Mouse (Mus musculus): ENCODE data around the gene Erbb4. TPM values are rescaled to one million over a fixed set of nuclear protein-coding genes. Genes with fewer than 3 reads are reported as not detected.
"Not testable (repeated sequence)": the region's sequence is repeated elsewhere in the genome, so short reads cannot be mapped to it uniquely, and the experiment has no call there.

Erbb4 gene
- total RNA-seq, 4 experiments from 2014 or later, result 12.7 to 18.3 (median 13.8) TPM

GRCm38 (mm10) chr1:68872976-68873634, 234.8 kb downstream of the Erbb4 start:
- DNase-seq (ENCODE audit: low spot score), result no peak

- DNase-seq (ENCODE audit: low spot score), result no peak
These were observed 247.5 kb downstream of the Erbb4 start for GRCm38 (mm10) chr1:68860341-68860740.

- DNase-seq (ENCODE audit: low spot score), result no peak
These were observed 248.4 kb downstream of the Erbb4 start for GRCm38 (mm10) chr1:68859480-68859879.

DNA sequence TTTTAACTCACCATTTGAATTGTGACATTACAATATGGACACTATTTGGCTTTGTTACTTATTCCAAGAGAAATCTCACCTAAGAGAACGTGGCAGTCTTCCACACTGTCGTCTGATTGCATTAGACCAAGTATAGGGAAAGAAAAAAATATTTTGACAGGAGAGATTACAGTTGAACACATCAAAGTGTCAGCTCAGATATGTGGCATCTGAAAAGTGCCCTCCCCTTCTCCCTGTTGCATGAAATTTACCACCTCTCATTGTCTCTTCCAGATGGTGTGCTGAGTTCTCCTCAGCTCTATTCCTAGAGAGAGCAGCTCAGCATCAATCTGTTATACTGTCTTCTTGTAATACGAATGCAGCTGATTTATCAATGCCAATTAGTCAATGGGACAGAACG, 268.5 kb downstream of the Erbb4 start:
- DNase-seq (ENCODE audit: low spot score), result no peak

- DNase-seq (ENCODE audit: low spot score), result no peak
These were observed 273.2 kb downstream of the Erbb4 start for GRCm38 (mm10) chr1:68834686-68835085.

GRCm38 (mm10) chr1:68832101-68832500, 275.8 kb downstream of the Erbb4 start:
- DNase-seq (ENCODE audit: low spot score), result no peak

DNA sequence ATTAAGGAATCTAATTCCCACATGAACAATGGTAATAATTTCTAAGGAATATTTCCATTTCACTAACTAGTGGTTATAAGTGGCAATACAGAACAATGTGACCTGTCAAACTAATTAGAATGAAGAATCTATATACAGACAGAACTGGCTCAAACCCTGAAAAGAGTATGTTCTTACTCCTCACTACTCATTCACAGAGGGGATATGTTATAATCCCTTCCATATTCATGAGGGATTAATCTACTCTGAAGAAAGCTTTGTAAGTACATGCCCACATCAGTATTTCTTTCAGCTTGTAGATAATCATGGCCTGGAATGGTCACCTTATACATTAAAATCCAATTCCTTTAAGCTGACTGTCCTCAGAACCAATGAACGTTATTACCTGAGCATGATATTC, 276.3 kb downstream of the Erbb4 start:
- no peak for DNase-seq (ENCODE audit: low spot score)

GRCm38 (mm10) chr1:68830501-68831239, 277.2 kb downstream of the Erbb4 start:
- no peak for DNase-seq (ENCODE audit: low spot score)

DNA sequence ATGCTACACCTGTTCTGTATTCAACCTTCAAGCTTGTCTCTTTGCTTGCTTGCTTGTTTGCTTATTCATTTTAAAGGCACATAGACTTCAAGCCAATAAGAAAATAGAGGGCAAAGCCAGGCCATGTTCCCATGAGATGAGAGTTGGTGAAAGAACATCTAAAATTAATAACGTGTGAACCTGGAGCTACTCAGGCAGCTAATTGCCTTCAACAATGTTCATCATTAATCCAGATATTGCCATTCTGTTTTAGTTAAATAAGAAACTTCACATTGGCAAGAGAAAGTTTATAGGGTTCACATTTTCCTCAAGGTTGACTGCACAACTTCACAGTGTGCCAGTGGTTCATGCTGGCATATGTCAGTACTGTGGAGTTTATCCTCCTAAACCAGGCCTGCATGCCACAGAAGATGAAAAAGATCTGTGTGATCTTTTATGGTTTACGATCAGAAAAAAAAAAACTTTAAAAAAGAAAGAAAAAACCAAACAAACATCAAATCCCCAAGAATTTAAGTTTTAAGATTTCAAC, 284.7 kb downstream of the Erbb4 start:
- DNase-seq (ENCODE audit: low spot score), result no peak

- DNase-seq (ENCODE audit: low spot score), result no peak
These were observed 301.1 kb downstream of the Erbb4 start for GRCm38 (mm10) chr1:68806711-68807110.

DNA sequence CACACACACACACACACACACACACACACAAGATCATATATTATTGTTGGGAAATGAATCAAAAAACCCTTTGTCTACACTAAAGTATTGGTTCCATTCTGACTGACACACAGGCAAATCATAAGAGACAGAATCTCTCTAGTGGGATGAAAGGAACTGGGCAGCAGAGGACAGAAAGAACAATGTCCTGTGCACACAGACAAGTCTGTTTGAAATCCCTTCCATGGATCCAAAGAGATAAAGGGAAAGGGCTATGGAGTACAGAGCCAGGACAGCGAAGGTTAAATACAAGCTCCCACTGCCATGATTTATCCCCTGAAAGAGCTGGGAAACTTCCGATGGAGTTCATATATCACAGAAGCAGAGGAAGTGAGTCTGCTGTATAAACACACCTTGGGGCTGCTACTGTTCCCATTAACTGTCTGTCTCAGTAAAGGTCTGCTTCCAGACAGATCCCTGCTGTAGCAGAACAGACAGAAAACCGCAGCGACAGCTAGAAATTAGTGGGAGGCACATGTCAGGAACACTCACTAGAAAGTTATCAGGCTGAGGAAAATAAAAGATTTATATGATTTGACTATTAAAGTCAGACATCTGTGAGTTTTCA, 320.3 kb downstream of the Erbb4 start:
- no peak for DNase-seq (ENCODE audit: low spot score)

DNA sequence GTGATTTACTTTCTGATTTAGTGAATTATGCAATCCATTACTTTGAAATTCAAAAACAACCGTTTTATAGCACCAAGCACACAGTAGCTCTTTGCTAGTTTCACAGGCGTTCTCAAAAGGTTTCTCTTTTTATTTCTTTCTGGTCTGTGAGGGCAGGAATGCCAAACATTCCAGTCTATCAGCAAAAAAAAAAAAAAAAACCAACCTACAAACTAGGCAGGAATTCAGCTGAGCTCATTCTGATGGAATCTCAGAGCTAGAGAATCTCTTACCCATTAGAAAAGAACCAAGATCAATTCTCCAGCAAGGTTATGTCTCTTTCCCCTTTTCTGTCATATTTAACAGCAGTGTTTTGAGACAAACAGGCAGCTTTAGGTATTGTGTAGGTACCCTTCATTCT, 327.2 kb downstream of the Erbb4 start:
- no peak for DNase-seq (ENCODE audit: low spot score)

DNA sequence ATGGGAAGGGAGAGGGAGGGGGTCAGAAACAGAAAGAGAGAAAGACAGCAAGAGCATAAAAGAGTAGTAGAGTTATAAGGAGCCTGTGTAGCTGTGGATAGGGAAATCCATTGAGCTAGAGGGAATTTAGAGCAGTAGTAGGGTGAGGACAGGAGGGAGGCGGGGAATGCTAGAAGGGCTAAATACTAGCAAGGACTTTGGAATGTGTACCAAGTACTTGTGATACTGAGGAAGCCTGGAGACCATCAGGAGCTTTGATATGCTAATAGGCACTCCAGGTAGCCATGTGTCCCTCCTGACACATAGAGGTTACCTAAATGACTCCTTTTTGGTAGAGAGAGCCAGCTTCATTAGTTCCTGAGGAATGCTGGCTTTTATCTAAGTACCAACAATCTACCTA, 327.8 kb downstream of the Erbb4 start:
- no peak for DNase-seq (ENCODE audit: low spot score)

- DNase-seq (ENCODE audit: low spot score), result not testable (repeated sequence)
These were observed 341.8 kb downstream of the Erbb4 start for GRCm38 (mm10) chr1:68766095-68766494.

DNA sequence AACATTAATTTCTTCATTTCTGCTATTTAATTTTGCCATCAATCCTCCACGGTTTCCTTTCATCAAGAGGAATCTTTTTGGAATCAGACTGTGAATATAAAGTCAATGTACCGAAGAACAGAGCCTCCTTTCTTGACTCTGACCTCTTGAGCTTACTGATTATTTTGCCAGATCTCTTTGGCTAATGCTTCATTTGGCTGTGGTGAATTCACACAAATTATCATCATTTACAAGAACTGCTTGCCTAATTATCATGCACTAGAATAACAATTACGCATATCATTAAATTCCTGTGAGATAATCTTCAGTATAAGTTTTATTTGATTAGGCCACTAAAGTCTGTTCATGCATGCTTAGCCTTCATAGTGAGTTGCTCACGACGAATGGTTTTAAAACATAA, 345.4 kb downstream of the Erbb4 start:
- DNase-seq (ENCODE audit: low spot score), result no peak

- DNase-seq (ENCODE audit: low spot score), result no peak
These were observed 358.9 kb downstream of the Erbb4 start for GRCm38 (mm10) chr1:68748976-68749375.

- DNase-seq (ENCODE audit: low spot score), result no peak
These were observed 426.4 kb downstream of the Erbb4 start for GRCm38 (mm10) chr1:68681478-68681877.

DNA sequence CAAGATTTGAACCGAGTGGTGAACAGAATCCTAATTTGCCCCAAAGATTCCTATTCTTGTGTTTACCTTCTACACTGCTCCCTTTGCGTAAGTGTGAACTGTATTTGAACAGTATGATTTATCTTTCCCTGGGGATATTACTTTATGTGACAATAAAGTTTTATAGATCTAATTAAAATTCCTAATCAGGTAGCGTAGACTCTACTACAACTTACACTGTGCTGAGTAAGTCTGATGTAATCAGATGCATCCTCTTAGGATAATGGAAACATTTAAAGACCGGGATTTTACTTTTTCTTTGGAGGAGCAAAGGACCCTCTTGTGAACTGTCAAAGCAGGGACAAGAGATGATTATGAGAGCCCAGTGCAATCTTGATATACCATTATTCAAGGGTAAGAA, 433.2 kb downstream of the Erbb4 start:
- no peak for DNase-seq (ENCODE audit: low spot score)

- no peak for DNase-seq (ENCODE audit: low spot score)
These were observed 440.8 kb downstream of the Erbb4 start for GRCm38 (mm10) chr1:68666831-68667601.

DNA sequence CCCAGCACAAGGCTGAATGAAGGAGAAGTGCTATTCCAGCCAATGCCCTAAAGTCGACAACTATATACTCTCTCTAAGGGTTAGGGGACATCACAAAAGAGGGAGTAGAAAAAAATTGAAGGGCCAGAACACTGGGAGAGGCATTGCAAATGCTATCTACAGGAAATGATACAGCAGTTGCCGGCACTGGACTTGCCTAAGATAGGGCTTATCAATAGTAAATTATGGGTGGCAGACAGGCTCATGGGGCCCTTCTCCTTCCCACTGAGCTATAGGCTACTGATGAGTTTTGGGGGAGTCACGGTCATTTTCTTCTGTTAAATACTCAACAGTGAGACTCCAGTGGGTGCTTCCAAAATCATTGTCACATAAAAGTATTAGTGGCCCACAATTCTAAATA, 517.4 kb downstream of the Erbb4 start:
- no peak for DNase-seq (ENCODE audit: low spot score)

DNA sequence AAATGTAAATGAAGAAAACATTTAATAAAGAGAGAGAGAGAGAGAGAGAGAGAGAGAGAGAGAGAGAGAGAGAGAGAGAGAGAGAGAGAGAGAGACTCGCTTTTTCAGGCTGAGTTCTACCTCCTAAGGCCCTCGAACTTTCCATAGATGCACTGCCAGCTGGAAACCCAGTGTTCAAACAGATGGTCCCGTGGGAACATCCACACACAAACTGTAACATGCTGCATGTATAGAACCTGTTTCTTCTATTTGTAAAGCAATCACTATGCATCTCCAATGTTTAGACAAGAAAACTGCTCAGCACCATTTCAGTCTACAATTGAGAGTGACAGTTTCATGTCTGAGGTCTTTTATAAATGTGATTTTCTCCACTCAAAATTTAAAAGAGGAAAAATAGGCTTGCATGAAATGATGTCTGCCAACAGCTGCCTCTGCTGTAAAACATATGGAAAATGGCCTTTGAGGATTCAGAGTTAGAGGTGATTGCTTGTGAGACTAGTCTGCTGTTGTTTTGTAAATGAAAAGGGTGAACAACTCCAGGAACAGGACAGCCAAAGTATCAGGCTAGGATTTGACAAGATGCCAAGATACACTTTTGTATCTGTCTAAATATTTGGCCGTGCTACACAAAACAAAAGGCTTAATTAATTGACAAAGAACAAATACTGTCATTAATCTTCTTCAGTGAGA, 533.9 kb downstream of the Erbb4 start:
- DNase-seq (ENCODE audit: low spot score), result no peak

Data from heart, adult 8-10 months (tissue).